Mouse (Mus musculus) layer of hippocampus, postnatal 36 days (tissue): ENCODE results near the gene Btla. TPM values are rescaled to one million over a fixed set of nuclear protein-coding genes. Genes with fewer than 3 reads are reported as not detected.

Source experiments
- DNase-seq, 2 experiments: peaks; one replicate each; pipeline ENCODE4 v3.0.0; 2022
- total RNA-seq, 2 experiments: library from RNA; stranded (reverse); gene quantifications; 2 replicates each; pipeline ENCODE4 v1.2.3; 2021

Btla gene
- total RNA-seq, 2 experiments from 2014 or later, result 0.12 TPM; not detected in 1

GRCm38 (mm10) chr16:45259663-45260062 lies 35.5 kb downstream of the Btla start:
- DNase-seq, result no peak

GRCm38 (mm10) chr16:45261321-45261720 lies 37.2 kb downstream of the Btla start:
- DNase-seq, result no peak

- DNase-seq, result no peak
Observed at GRCm38 (mm10) chr16:45262051-45262450, 37.9 kb downstream of the Btla start.

- no peak for DNase-seq
Observed at GRCm38 (mm10) chr16:45269886-45270285, 45.8 kb downstream of the Btla start.

- DNase-seq, result no peak
Observed at GRCm38 (mm10) chr16:45283093-45283492, 59.0 kb downstream of the Btla start.

- no peak for DNase-seq
Observed at GRCm38 (mm10) chr16:45297806-45298205, 73.7 kb downstream of the Btla start.

Other genes with a start within 250 kb of the Btla start
- gene Ccdc80, start 130.9 kb upstream of the Btla start, total RNA-seq, result 1 to 10 TPM; 3.1 to 3.4 TPM
- gene Slc35a5, start 65.6 kb upstream of the Btla start, total RNA-seq, result 10 to 100 TPM; 53.0 to 57.7 TPM
- gene Atg3, start 65.5 kb upstream of the Btla start, total RNA-seq, result 10 to 100 TPM; 45.2 to 48.3 TPM
- 10 to 100 TPM; 75.4 TPM for gene Cd200, start 184.7 kb downstream of the Btla start, total RNA-seq